Mouse (Mus musculus): Measurements from ENCODE around the gene Tbc1d22a.

DNA sequence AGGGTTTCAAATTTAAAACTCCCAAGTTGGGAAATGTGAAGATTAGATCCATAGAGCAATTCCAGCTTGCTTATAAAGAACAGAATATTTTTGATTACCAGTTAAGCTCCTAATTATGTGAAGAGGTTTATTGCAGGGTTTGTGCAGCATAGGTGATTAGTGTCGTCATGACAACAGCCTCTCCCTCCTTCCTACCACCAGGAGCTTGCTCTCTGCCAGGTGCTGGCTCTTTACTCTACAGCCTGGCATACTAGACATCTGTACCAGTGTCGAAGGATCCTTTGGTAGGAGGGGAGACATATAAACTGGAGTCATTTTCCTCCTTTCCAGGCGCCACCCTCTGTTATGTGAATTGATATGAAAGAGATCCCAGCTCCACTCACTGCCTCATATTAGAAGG, 132.3 kb downstream of the Tbc1d22a start:
- no peak for TF ChIP-seq CTCF (IDR thresholded peaks at IDR 0.05; ENCODE audit: control insufficient read depth, insufficient read depth, insufficient replicate concordance, low read depth, low read length)
- TF ChIP-seq POLR2A (IDR thresholded peaks at IDR 0.05; ENCODE audit: control insufficient read depth, low read depth, low read length) = no peak

Data from testis, adult 2 months (tissue).